ENCODE assay signal across 24 mouse cellular contexts in the genomic region with DNA sequence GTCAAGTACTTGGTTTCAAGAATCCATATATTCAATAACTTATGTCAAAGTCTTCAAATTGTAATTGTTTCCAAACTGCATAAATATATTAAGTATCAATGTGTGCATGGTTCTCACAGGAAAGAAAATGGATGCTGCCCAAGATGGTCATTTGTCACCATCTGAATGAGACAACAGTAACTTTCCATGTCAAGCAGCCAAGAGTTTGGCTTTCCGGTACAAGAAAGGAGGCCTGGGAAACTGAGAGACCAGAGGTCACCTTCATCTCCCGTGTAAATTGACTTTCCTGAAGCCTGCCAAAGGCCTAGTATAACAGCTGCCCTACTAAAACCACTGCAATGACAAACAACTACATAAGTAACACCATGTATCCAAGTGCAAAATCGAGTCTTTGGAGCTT. TPM values are rescaled to one million over a fixed set of nuclear protein-coding genes. Genes with fewer than 3 reads are reported as not detected.
DNase-seq lines count a peak whose midpoint lies in the region; ATAC-seq and TF ChIP-seq lines count a peak whose summit lies in the region.
"Had no signal": no experiment of that assay in that cellular context is flagged by ENCODE, and none has a peak within 500 bp of the region (broad histone marks: within the 10 kb centered on the region; RNA-seq: fewer than 3 reads in every experiment).

No protein-coding gene starts in this region.

- peaks cover 16% of the 10 kb centered on the region for H3K36me3 ChIP-seq in liver, adult 2 months (ENCODE audit: control insufficient read depth, insufficient read depth, low read length)
- H3K36me3 ChIP-seq in liver, postnatal 0 days (replicated peaks; ENCODE audit: insufficient read depth, low read length) = peaks cover 3% of the 10 kb centered on the region; the same call in 1 of the 2 replicates
- no peaks in the 10 kb centered on the region; the same call in 1 of the 2 replicates for H3K36me3 ChIP-seq in testis, adult 2 months (ENCODE audit: control insufficient read depth, insufficient read depth, low read length)

- TF ChIP-seq CTCF in liver, adult 2 months (IDR thresholded peaks at IDR 0.05; ENCODE audit: low read depth, low read length) = no peak
- TF ChIP-seq CTCF in liver, postnatal 0 days (IDR thresholded peaks at IDR 0.05; ENCODE audit: low read depth) = no peak
- no peak for TF ChIP-seq CTCF in testis, adult 2 months (IDR thresholded peaks at IDR 0.05; ENCODE audit: control insufficient read depth, insufficient read depth, insufficient replicate concordance, low read depth, low read length)

- H3K4me1 ChIP-seq in liver, adult 2 months (ENCODE audit: control insufficient read depth, insufficient read depth, low read length) = no peaks in the 10 kb centered on the region
- no peaks in the 10 kb centered on the region for H3K4me1 ChIP-seq in liver, postnatal 0 days (ENCODE audit: insufficient read depth)
- peaks cover 2% of the 10 kb centered on the region; the same call in 1 of the 2 replicates for H3K4me1 ChIP-seq in testis, adult 2 months (ENCODE audit: control insufficient read depth, insufficient read depth, low read length)
- H3K4me1 ChIP-seq: forebrain, embryonic 10.5 days; forebrain, embryonic 13.5 days; heart, embryonic 10.5 days had no signal

- no peak for ATAC-seq in liver, postnatal 0 days
- ATAC-seq: CD4-positive, CD25-positive, alpha-beta regulatory T cell, adult 4 months; forebrain, embryonic 13.5 days; forebrain, embryonic 16.5 days had no signal

- no peaks in the 10 kb centered on the region; the same call in 1 of the 2 replicates for H3K79me2 ChIP-seq in liver, adult 2 months (ENCODE audit: control insufficient read depth, insufficient read depth, low read length)

- H3K27me3 ChIP-seq in liver, adult 2 months (ENCODE audit: control insufficient read depth, insufficient read depth, low read length) = no peaks in the 10 kb centered on the region
- no peaks in the 10 kb centered on the region for H3K27me3 ChIP-seq in liver, postnatal 0 days (ENCODE audit: insufficient read depth, low read length)
- no peaks in the 10 kb centered on the region for H3K27me3 ChIP-seq in testis, adult 2 months (ENCODE audit: control insufficient read depth, insufficient read depth, low read length)
- H3K27me3 ChIP-seq: forebrain, embryonic 13.5 days; heart, embryonic 13.5 days had no signal

- H3K9me3 ChIP-seq in liver, postnatal 0 days (ENCODE audit: low read length) = no peaks in the 10 kb centered on the region
- H3K9me3 ChIP-seq: forebrain, embryonic 10.5 days; forebrain, embryonic 13.5 days; heart, embryonic 10.5 days; heart, embryonic 13.5 days had no signal

- TF ChIP-seq POLR2A in liver, adult 2 months (IDR thresholded peaks at IDR 0.05; ENCODE audit: extremely low read depth, insufficient read depth, low read length) = no peak
- no peak for TF ChIP-seq POLR2A in testis, adult 2 months (IDR thresholded peaks at IDR 0.05; ENCODE audit: control insufficient read depth, low read depth, low read length)

- no peak overlapping the region for H3K27ac ChIP-seq in liver, adult 2 months (replicated peaks; ENCODE audit: insufficient read depth, low read depth, low read length)
- H3K27ac ChIP-seq in liver, postnatal 0 days (ENCODE audit: low read depth) = no peak overlapping the region
- H3K27ac ChIP-seq in testis, adult 2 months (ENCODE audit: control insufficient read depth, insufficient read depth, low read depth, low read length) = peak overlapping the region; percentile 65; the same call in 1 of the 2 replicates
- H3K27ac ChIP-seq: forebrain, embryonic 10.5 days; forebrain, embryonic 13.5 days; heart, adult 2 months; heart, embryonic 10.5 days; heart, embryonic 13.5 days; hindbrain, embryonic 14.5 days had no signal

- 48% methylated on average over 3 of the region's 3 CpGs for WGBS in liver, adult 2 months
- 64% methylated on average over 3 of the region's 3 CpGs for WGBS in liver, postnatal 0 days (ENCODE audit: insufficient replicate concordance)

- H3K4me2 ChIP-seq in liver, postnatal 0 days (ENCODE audit: low read depth, low read length) = no peak overlapping the region
- H3K4me2 ChIP-seq: forebrain, embryonic 13.5 days; heart, embryonic 13.5 days; hindbrain, embryonic 14.5 days had no signal

- no peak for TF ChIP-seq EP300 in liver, postnatal 0 days (IDR thresholded peaks at IDR 0.05; ENCODE audit: low read depth)

- no peak overlapping the region for H3K4me3 ChIP-seq in liver, adult 2 months (ENCODE audit: insufficient read depth, low read depth, low read length)
- no peak overlapping the region for H3K4me3 ChIP-seq in liver, postnatal 0 days (ENCODE audit: low read depth, low read length)
- no peak overlapping the region for H3K4me3 ChIP-seq in testis, adult 2 months (ENCODE audit: control insufficient read depth, low read depth, low read length)
- H3K4me3 ChIP-seq: forebrain, embryonic 10.5 days; forebrain, embryonic 13.5 days; heart, adult 2 months; heart, embryonic 10.5 days; heart, embryonic 13.5 days had no signal

- peak; percentile 41 for DNase-seq in kidney, postnatal 14 days
- no peak for DNase-seq in kidney, postnatal 10 days
- DNase-seq in liver, adult 2 months (ENCODE audit: extremely low read depth, low read depth, low spot score) = peak; percentile 27
- no peak for DNase-seq in liver, postnatal 0 days
- no peak for DNase-seq in testis, postnatal 14 days (ENCODE audit: low spot score)
- DNase-seq: adrenal gland, adult 8-10 months; adrenal gland, postnatal 25 days; cerebellum, adult 11-12 months; cerebellum, adult 9-10 months; cerebellum, postnatal 14 days; gastrocnemius, postnatal 10 days; gastrocnemius, postnatal 36 days; heart, adult 2 months; heart, postnatal 14 days; heart, postnatal 4 days had no signal

- no peak overlapping the region for H3K9ac ChIP-seq in liver, adult 2 months (ENCODE audit: low read depth, low read length)
- no peak overlapping the region for H3K9ac ChIP-seq in liver, postnatal 0 days (replicated peaks)
- H3K9ac ChIP-seq: forebrain, embryonic 13.5 days; heart, embryonic 13.5 days; hindbrain, embryonic 14.5 days had no signal

RNA-seq across cellular contexts. Expression of gene Sept10, which starts 39.3 kb away (rescaled TPM):
- total RNA-seq in liver, adult 2 months (2014; rRNA removed) = 16.0 and 18.7 TPM in 2 replicates
- 5.2 and 6.7 TPM in 2 replicates for polyA plus RNA-seq in liver, adult 2 months (2012; rRNA removed)
- 11.6 and 11.8 TPM in 2 replicates for polyA plus RNA-seq in liver, postnatal 0 days (2015; fragmentation: Nextera tagmentation; extraction: Ambion mirVana)
- polyA plus RNA-seq in testis, adult 2 months (2012; rRNA removed) = 45.5 and 52.0 TPM in 2 replicates
- total RNA-seq: MEL had no signal

RNA-seq across cellular contexts. Expression of gene Sowahc, which starts 39.4 kb away (rescaled TPM):
- 4.9 and 5.2 TPM in 2 replicates for total RNA-seq in liver, adult 2 months (2014; rRNA removed)
- 1.2 TPM in 2 replicates for polyA plus RNA-seq in liver, adult 2 months (2012; rRNA removed)
- polyA plus RNA-seq in liver, postnatal 0 days (2015; fragmentation: Nextera tagmentation; extraction: Ambion mirVana) = 1.3 and 1.6 TPM in 2 replicates
- polyA plus RNA-seq in testis, adult 2 months (2012; rRNA removed) = 2.3 and 2.5 TPM in 2 replicates
- total RNA-seq: MEL had no signal

Comparison
In these comparisons a context has a peak if more than half of its experiments do, and no peak if none do; other contexts are left out.
1. DNase-seq: peak in kidney, postnatal 14 days (single experiment) and liver, adult 2 months (single experiment); none in kidney, postnatal 10 days (single experiment), liver, postnatal 0 days (single experiment) and testis, postnatal 14 days (single experiment).